Mouse (Mus musculus) heart, postnatal 0 days (tissue): ENCODE measurements at regions not wholly inside any gene's neighbourhood (a gene's known extent, or its start where the extent isn't known, plus 50 kb on each side); places are given as distances from the start of the nearest gene placed in this dataset.

Source experiments
- ATAC-seq: fragments of 200-750 bp; cut with Nextera tagmentation; 2 replicates; pipeline ENCODE4 v1.8.0; 2017; ENCODE audit warnings: low read depth, moderate number of reproducible peaks, moderate library complexity; ENCODE audit not compliant: insufficient read depth
- DNase-seq: peaks from one replicate; pipeline ENCODE4 v3.0.0-alpha.2; 2016; ENCODE audit warnings: low spot score
- H3K27ac ChIP-seq: fragments of 300-500 bp; sonication (generic); 2 replicates; pipeline ENCODE4 v1.5.1; 2014; ENCODE audit warnings: low read depth, mild to moderate bottlenecking
- H3K27me3 ChIP-seq: fragments of 300-500 bp; sonication (generic); 2 replicates; pipeline ENCODE4 v1.6.1; 2014; ENCODE audit warnings: low read length, mixed read lengths; ENCODE audit not compliant: control insufficient read depth, insufficient read depth
- H3K36me3 ChIP-seq: fragments of 300-500 bp; sonication (generic); replicated peaks from 2 replicates; pipeline ENCODE4 v1.6.1; 2014; ENCODE audit warnings: low read length, mixed read lengths; ENCODE audit not compliant: control insufficient read depth, insufficient read depth
- H3K4me1 ChIP-seq: fragments of 300-500 bp; sonication (generic); 2 replicates; pipeline ENCODE4 v1.6.1; 2014; ENCODE audit warnings: antibody characterized with exemption; ENCODE audit not compliant: control insufficient read depth, insufficient read depth
- H3K4me2 ChIP-seq: fragments of 300-500 bp; sonication (generic); 2 replicates; pipeline ENCODE4 v1.6.1; 2014; ENCODE audit warnings: low read depth, mild to moderate bottlenecking, low read length, moderate library complexity
- H3K4me3 ChIP-seq: fragments of 300-500 bp; sonication (generic); 2 replicates; pipeline ENCODE4 v1.5.1; 2014; ENCODE audit warnings: low read depth, low read length
- H3K9ac ChIP-seq: fragments of 300-500 bp; sonication (generic); replicated peaks from 2 replicates; pipeline ENCODE4 v1.6.1; 2014; ENCODE audit warnings: low read depth, low read length, mixed read lengths
- H3K9me3 ChIP-seq: fragments of 300-500 bp; sonication (generic); replicated peaks from 2 replicates; pipeline ENCODE4 v1.6.1; 2016; ENCODE audit warnings: low read length; ENCODE audit not compliant: control insufficient read depth
- CTCF ChIP-seq: IDR thresholded peaks from 2 replicates; pipeline ENCODE4 v1.5.1; 2016; ENCODE audit warnings: antibody characterized with exemption, control low read depth, low read depth
- EP300 ChIP-seq: IDR thresholded peaks from 2 replicates; pipeline ENCODE4 v1.6.1; 2016; ENCODE audit warnings: antibody characterized with exemption, low read depth
- WGBS: fragments of 180-500 bp; shearing (Covaris S2); extraction: QIAGEN DNeasy Blood & Tissue Kit; methylation state at CpG from one replicate; pipeline ENCODE4 v1.1.7; 2014; 5-methylcytosine and 5-hydroxymethylcytosine counted together

DNA sequence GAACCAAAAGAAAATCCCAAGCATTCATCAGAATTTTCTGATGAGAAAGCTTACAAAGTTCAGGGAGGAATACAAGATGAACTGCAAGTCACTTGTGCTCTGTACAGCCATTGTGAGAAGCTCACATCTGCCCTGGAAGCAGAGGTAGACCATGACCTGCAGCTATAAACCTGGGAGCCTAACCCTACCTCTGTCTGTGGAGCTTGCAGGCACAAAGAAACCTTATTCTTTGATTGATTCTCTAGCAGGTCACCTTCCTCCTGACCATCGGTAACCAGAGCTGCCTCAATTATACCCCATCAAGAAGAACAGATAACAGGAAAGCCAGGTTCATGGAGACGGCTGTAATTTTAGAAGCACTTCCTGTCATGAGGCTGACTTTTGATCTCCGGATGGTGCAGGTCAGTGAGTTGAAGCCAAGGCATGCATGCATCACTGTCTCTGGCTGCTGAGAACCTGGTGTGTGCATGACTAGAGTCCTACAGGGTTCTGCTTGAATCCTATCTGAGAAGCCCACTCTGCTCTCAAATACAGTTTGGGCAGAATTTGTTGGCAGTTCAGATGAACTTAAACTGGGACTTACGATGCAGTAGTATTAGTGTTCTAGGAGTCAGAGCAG lies 369.8 kb downstream of the Sox11 start:
- ATAC-seq: no peak
- WGBS: 33% methylated on average over 4 of the region's 4 CpGs
- TF ChIP-seq EP300 (no peak), CTCF (no peak)

DNA sequence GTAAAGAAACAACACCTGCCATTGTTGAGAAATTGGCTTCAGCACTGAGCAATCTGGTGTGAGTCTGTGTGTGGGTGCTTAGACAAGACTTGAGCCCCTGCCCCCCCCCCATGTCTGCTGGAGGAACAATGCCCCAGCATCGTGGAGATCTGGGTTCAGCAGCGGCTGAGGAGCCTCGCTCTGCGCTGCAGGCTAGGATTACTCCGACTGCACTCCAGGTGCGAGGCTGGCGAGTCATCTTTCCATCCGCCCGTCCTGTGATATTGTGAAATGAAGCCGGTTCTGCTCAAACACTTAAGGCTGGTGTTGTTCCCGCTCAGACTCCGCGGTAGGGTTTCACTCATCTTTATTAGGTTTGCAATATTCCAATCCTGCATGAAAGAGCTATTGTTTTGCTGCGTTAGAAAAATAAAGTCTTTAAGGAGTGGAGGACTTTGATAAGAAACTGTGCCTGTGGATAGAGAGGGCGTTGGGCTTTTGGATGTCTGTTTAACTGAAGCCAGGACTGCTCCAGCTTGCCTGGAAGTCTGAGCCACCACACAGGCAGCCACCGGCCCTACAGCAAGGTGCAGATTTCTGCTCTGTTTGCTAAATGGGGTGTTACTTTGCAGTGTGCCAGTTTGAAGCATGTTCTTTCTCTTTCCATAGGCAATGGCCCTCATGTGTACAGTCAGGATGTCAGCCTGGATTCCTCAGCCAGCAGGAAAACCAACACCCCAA lies 375.2 kb downstream of the Sox11 start:
- no peaks in the 10 kb centered on the region for H3K36me3 ChIP-seq
- no peaks in the 10 kb centered on the region for H3K27me3 ChIP-seq
- no peak overlapping the region for H3K4me2 ChIP-seq
- DNase-seq (no peak), ATAC-seq (no peak)
- TF ChIP-seq EP300: no peak
- no peak for TF ChIP-seq CTCF
- 61% methylated on average over 16 of the region's 16 CpGs for WGBS
- H3K4me1 ChIP-seq: no peaks in the 10 kb centered on the region
- no peak overlapping the region for H3K4me3 ChIP-seq
- H3K9ac ChIP-seq: no peak overlapping the region
- H3K27ac ChIP-seq: no peak overlapping the region
- H3K9me3 ChIP-seq: no peaks in the 10 kb centered on the region

More for the DNA sequence above, 369.8 kb downstream of the Sox11 start:
- DNase-seq: no peak
- H3K27me3 ChIP-seq: no peaks in the 10 kb centered on the region
- no peak overlapping the region for H3K9ac ChIP-seq
- no peaks in the 10 kb centered on the region for H3K36me3 ChIP-seq
- no peaks in the 10 kb centered on the region for H3K9me3 ChIP-seq
- no peak overlapping the region for H3K4me3 ChIP-seq
- no peaks in the 10 kb centered on the region for H3K4me1 ChIP-seq
- no peak overlapping the region for H3K4me2 ChIP-seq
- no peak overlapping the region for H3K27ac ChIP-seq

DNA sequence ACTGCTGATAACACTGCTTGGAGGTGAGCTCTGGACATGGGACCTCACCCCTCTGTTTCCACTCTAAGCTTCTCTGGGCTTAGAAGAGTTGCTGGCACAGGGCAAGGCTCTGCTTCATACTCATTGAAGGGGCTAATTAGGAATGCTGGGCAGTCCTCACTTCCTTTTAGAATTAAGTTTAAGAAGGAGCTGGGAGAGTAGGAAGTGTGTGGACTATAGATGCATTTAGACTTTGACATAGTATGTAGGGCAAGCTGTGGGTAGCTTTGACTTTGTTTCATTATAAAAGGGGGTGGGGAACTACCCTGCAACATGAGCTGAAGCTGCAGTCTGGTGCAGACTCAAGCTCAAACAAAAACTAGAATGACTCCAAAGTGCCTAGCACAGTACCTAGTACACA lies 378.5 kb downstream of the Sox11 start:
- H3K4me3 ChIP-seq: no peak overlapping the region
- H3K4me1 ChIP-seq: no peaks in the 10 kb centered on the region
- no peaks in the 10 kb centered on the region for H3K36me3 ChIP-seq
- no peak for TF ChIP-seq CTCF
- no peak for TF ChIP-seq EP300
- no peaks in the 10 kb centered on the region for H3K9me3 ChIP-seq
- H3K27ac ChIP-seq: no peak overlapping the region
- H3K4me2 ChIP-seq: no peak overlapping the region
- no peaks in the 10 kb centered on the region for H3K27me3 ChIP-seq
- no peak for ATAC-seq
- no peak for DNase-seq
- no peak overlapping the region for H3K9ac ChIP-seq

DNA sequence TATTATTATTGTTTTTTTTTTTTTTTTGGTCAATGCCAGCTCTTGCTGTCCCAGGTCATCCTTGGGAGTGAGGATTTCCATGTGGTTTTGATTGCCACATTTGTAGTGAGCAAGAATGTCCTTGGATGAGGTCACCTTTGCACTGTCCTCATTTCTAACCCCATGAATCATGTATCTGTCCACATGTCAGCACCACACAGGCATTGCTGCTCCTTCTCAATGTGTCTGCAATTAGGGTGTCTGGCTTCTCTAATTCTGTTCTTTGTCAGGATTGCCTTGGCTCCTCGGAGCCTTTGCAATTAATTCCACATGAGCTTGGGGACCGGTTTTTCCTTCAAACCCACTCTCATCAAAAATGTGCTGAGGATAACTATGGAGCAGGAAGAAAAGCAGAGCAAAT lies 402.5 kb downstream of the Sox11 start:
- WGBS: 26% methylated on average over 2 of the region's 2 CpGs

DNA sequence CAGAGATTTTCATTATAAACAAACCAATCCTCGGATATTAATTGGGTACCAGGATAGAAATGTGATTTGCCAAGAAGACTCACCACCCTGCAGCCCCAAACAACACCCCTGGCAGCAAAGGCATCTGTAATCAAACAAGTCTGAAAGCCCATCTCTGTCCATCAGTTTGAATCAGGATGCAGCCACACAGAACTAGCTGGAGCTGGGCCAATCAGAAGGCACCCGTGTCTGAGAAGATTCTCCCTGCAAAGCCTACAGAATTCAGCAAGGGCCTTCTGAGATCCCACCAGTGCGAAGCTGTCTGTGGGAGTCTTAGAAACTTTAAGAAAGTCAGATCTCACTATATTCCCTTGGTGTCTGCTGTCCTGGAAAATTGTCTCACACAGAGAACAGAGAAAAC lies 404.5 kb downstream of the Sox11 start:
- no peaks in the 10 kb centered on the region for H3K36me3 ChIP-seq
- no peaks in the 10 kb centered on the region for H3K9me3 ChIP-seq
- H3K27ac ChIP-seq: no peak overlapping the region
- TF ChIP-seq CTCF (no peak), EP300 (no peak)
- ATAC-seq: no peak
- H3K4me2 ChIP-seq: no peak overlapping the region
- H3K4me1 ChIP-seq: no peaks in the 10 kb centered on the region
- no peak for DNase-seq
- WGBS: 57% methylated on average over 3 of the region's 3 CpGs
- H3K27me3 ChIP-seq: no peaks in the 10 kb centered on the region
- H3K9ac ChIP-seq: no peak overlapping the region
- H3K4me3 ChIP-seq: no peak overlapping the region

More for the DNA sequence above, 402.5 kb downstream of the Sox11 start:
- H3K9ac ChIP-seq: no peak overlapping the region
- H3K4me2 ChIP-seq: no peak overlapping the region
- no peak overlapping the region for H3K27ac ChIP-seq
- no peaks in the 10 kb centered on the region for H3K27me3 ChIP-seq
- H3K4me3 ChIP-seq: no peak overlapping the region
- DNase-seq (no peak), ATAC-seq (no peak)
- TF ChIP-seq EP300 (no peak), CTCF (no peak)
- H3K9me3 ChIP-seq: no peaks in the 10 kb centered on the region
- H3K4me1 ChIP-seq: no peaks in the 10 kb centered on the region
- H3K36me3 ChIP-seq: no peaks in the 10 kb centered on the region
